Comparison of ENCODE assay signal across 8 mouse cellular contexts in genomic region chr17:85645718-85646665, GRCm38 (mm10). TPM values are rescaled to one million over a fixed set of nuclear protein-coding genes. Genes with fewer than 3 reads are reported as not detected.
DNase-seq lines count a peak whose midpoint lies in the region; ATAC-seq and TF ChIP-seq lines count a peak whose summit lies in the region.

No protein-coding gene starts in this region.

- no peaks in the 10 kb centered on the region for H3K36me3 ChIP-seq in ES-E14 (ENCODE audit: control insufficient read depth, insufficient read depth, low read length, poor library complexity, severe bottlenecking)
- H3K36me3 ChIP-seq in heart, embryonic 14.5 days (ENCODE audit: control insufficient read depth, insufficient read depth, low read length): no peaks in the 10 kb centered on the region
- H3K36me3 ChIP-seq in midbrain, embryonic 10.5 days: no peaks in the 10 kb centered on the region

- peaks cover 73% of the 10 kb centered on the region for H3K27me3 ChIP-seq in heart, embryonic 14.5 days (ENCODE audit: control insufficient read depth, insufficient read depth, low read length)
- peaks cover 94% of the 10 kb centered on the region for H3K27me3 ChIP-seq in midbrain, embryonic 10.5 days (ENCODE audit: low read depth, poor library complexity, severe bottlenecking)

- no peaks in the 10 kb centered on the region for H3K9me3 ChIP-seq in ES-E14 (ENCODE audit: control insufficient read depth, insufficient read depth, low read depth, low read length)
- no peaks in the 10 kb centered on the region for H3K9me3 ChIP-seq in heart, embryonic 14.5 days (ENCODE audit: control insufficient read depth, low read length)
- no peaks in the 10 kb centered on the region for H3K9me3 ChIP-seq in midbrain, embryonic 10.5 days (replicated peaks)

- H3K27ac ChIP-seq in ES-E14 (ENCODE audit: insufficient read depth, low read depth, low read length, poor library complexity, severe bottlenecking): no peak overlapping the region
- no peak overlapping the region for H3K27ac ChIP-seq in heart, embryonic 14.5 days (replicated peaks in 1 of 2; ENCODE audit: control insufficient read depth in 1 of 2, insufficient read depth in 1 of 2, low read depth in 2 of 2, low read length in 2 of 2)
- peak overlapping the region; percentile 81 for H3K27ac ChIP-seq in midbrain, embryonic 10.5 days (replicated peaks)

- in situ Hi-C loops in ES-E14 (cut with MboI; ENCODE audit: low sequenced_read_pairs in 2 of 2, unreplicated experiment in 2 of 2): loop anchor here (25.0 kb wide), 1 partner anchor 809 kb away; no protein-coding TSS in a partner anchor

- peak overlapping the region; percentile 73 for H3K4me2 ChIP-seq in heart, embryonic 14.5 days (ENCODE audit: low read length)

- peaks cover 3% of the 10 kb centered on the region in 2 experiments; a peak in 3 of 4 replicates for H3K4me1 ChIP-seq in ES-E14 (ENCODE audit: control insufficient read depth in 2 of 2, insufficient read depth in 2 of 2, low read length in 2 of 2, poor library complexity in 1 of 2)
- H3K4me1 ChIP-seq in heart, embryonic 14.5 days (ENCODE audit: control insufficient read depth in 2 of 2, insufficient read depth in 2 of 2, low read length in 2 of 2): peaks cover 2 to 5% of the 10 kb centered on the region in 2 experiments; a peak in 2 of 4 replicates
- H3K4me1 ChIP-seq in midbrain, embryonic 10.5 days: peaks cover 16% of the 10 kb centered on the region

- H3K9ac ChIP-seq in ES-E14 (ENCODE audit: insufficient read depth, low read depth, low read length, poor library complexity, severe bottlenecking): no peak overlapping the region
- H3K9ac ChIP-seq in heart, embryonic 14.5 days (ENCODE audit: low read length): peak overlapping the region; percentile 34; the same call in 1 of the 2 replicates

- ATAC-seq in heart, embryonic 14.5 days (ENCODE audit: insufficient number of reproducible peaks, insufficient read depth, low FRiP score, low read depth): 0 out of 2 replicates have a peak, but pooled peaks have one; percentile 31

- peak; percentile 19 to 46 for DNase-seq in heart, adult 18-20 months
- no peak for DNase-seq in heart, adult 11 months
- DNase-seq in ES-E14 (ENCODE audit: low read depth, low spot score): no peak
- peak; percentile 84 for DNase-seq in embryo, embryonic 10.5 days (ENCODE audit: low spot score)
- peak; percentile 75 for DNase-seq in kidney, postnatal 10 days
- DNase-seq in midbrain, embryonic 10.5 days (ENCODE audit: low spot score): peak; percentile 80
- DNase-seq in spleen, adult 12 weeks (ENCODE audit: low spot score): no peak

- 4% methylated on average over 35 of the region's 36 CpGs for WGBS in heart, embryonic 14.5 days
- WGBS in midbrain, embryonic 10.5 days: 1% methylated on average over 36 of the region's 36 CpGs

- peak overlapping the region; percentile 32 to 57; a peak in 3 of 4 replicates for H3K4me3 ChIP-seq in ES-E14 (ENCODE audit: insufficient read depth in 1 of 2, low read depth in 1 of 2, low read length in 2 of 2, poor library complexity in 1 of 2, severe bottlenecking in 1 of 2)
- H3K4me3 ChIP-seq in heart, embryonic 14.5 days (ENCODE audit: control insufficient read depth in 1 of 2, insufficient read depth in 1 of 2, low read depth in 1 of 2, low read length in 2 of 2): peak overlapping the region; percentile 34
- H3K4me3 ChIP-seq in midbrain, embryonic 10.5 days: peak overlapping the region; percentile 56

TF ChIP-seq in ES-E14, 5 proteins besides CTCF, POLR2A, EP300 and RAD21:
- TF ChIP-seq CHD2 (IDR thresholded peaks at IDR 0.05; ENCODE audit: low read depth, low read length): no peak
- no peak for TF ChIP-seq HCFC1 (IDR thresholded peaks at IDR 0.05; ENCODE audit: borderline replicate concordance, insufficient read depth, low read length)
TF ChIP-seq in ES-E14: peak in this region for 0.

RNA-seq across cellular contexts. Expression of gene Six3, which starts 32.6 kb away (rescaled TPM):
- total RNA-seq in heart, adult 18-20 months (2021): not detected
- total RNA-seq in ES-E14 (2012; rRNA removed): 0.11 TPM in 1 of 2 replicates, not detected in the other
- not detected in 2 replicates for polyA plus RNA-seq in heart, embryonic 14.5 days (2014; fragmentation: Nextera tagmentation; extraction: Ambion mirVana)
- 4.0 and 7.9 TPM in 2 replicates for polyA plus RNA-seq in midbrain, embryonic 10.5 days (2016; fragmentation: Nextera tagmentation; extraction: Ambion mirVana)

RNA-seq across cellular contexts. Expression of gene Six2, which starts 42.1 kb away (rescaled TPM):
- total RNA-seq in heart, adult 18-20 months (2021): under 1 TPM; 0.26 to 0.32 TPM
- total RNA-seq in ES-E14 (2012; rRNA removed): 0.22 TPM in 1 of 2 replicates, not detected in the other
- polyA plus RNA-seq in heart, embryonic 14.5 days (2014; fragmentation: Nextera tagmentation; extraction: Ambion mirVana): 0.24 TPM in 1 of 2 replicates, not detected in the other
- 1.6 and 3.0 TPM in 2 replicates for polyA plus RNA-seq in midbrain, embryonic 10.5 days (2016; fragmentation: Nextera tagmentation; extraction: Ambion mirVana)

Comparison
In these comparisons a context has a peak if more than half of its experiments do, and no peak if none do; other contexts are left out.
1. DNase-seq: peak in heart, adult 18-20 months (2 of 2), embryo, embryonic 10.5 days (single experiment), kidney, postnatal 10 days (single experiment) and midbrain, embryonic 10.5 days (single experiment); none in heart, adult 11 months (single experiment), ES-E14 (single experiment) and spleen, adult 12 weeks (single experiment).
2. Peak in every context shown above with its lines, with median percentiles within 50 percentile points of each other: H3K4me3 ChIP-seq.